Comparison of ENCODE assay signal across 9 mouse cellular contexts in genomic region chr3:102466587-102466986, GRCm38 (mm10). TPM values are rescaled to one million over a fixed set of nuclear protein-coding genes. Genes with fewer than 3 reads are reported as not detected.
A peak's percentile ranks its signal among the peaks of the same experiment; 100 is the strongest.
DNase-seq lines count a peak whose midpoint lies in the region; ATAC-seq and TF ChIP-seq lines count a peak whose summit lies in the region.
"Had no signal": no experiment of that assay in that cellular context is flagged by ENCODE, and none has a peak within 500 bp of the region (broad histone marks: within the 10 kb centered on the region; RNA-seq: fewer than 3 reads in every experiment).

No protein-coding gene starts in this region.

- no peaks in the 10 kb centered on the region for H3K9me3 ChIP-seq in neural tube, embryonic 13.5 days
- H3K9me3 ChIP-seq: liver, embryonic 15.5 days had no signal

- H3K4me2 ChIP-seq in neural tube, embryonic 13.5 days: no peak overlapping the region
- H3K4me2 ChIP-seq: liver, embryonic 15.5 days had no signal

- no peaks in the 10 kb centered on the region for H3K79me2 ChIP-seq in liver, adult 2 months (ENCODE audit: control insufficient read depth, insufficient read depth, low read length)

- no peaks in the 10 kb centered on the region for H3K27me3 ChIP-seq in thymus, adult 2 months (ENCODE audit: control insufficient read depth, insufficient read depth, low read length)
- peaks cover 8% of the 10 kb centered on the region; the same call in 1 of the 2 replicates for H3K27me3 ChIP-seq in liver, adult 2 months (ENCODE audit: control insufficient read depth, insufficient read depth, low read length)
- H3K27me3 ChIP-seq in neural tube, embryonic 13.5 days: peaks cover 47% of the 10 kb centered on the region

- ATAC-seq in neural tube, embryonic 13.5 days (ENCODE audit: low read depth): peak; percentile 61

- TF ChIP-seq POLR2A in thymus, adult 2 months (IDR thresholded peaks at IDR 0.05; ENCODE audit: control insufficient read depth, extremely low read depth, insufficient read depth, low read length, poor library complexity): no peak
- TF ChIP-seq POLR2A in liver, adult 2 months (IDR thresholded peaks at IDR 0.05; ENCODE audit: extremely low read depth, insufficient read depth, low read length): no peak

- no peaks in the 10 kb centered on the region for H3K4me1 ChIP-seq in thymus, adult 2 months (replicated peaks; ENCODE audit: control insufficient read depth, insufficient read depth, low read length)
- no peaks in the 10 kb centered on the region for H3K4me1 ChIP-seq in liver, adult 2 months (ENCODE audit: control insufficient read depth, insufficient read depth, low read length)
- peaks cover 10% of the 10 kb centered on the region for H3K4me1 ChIP-seq in neural tube, embryonic 13.5 days (replicated peaks)
- H3K4me1 ChIP-seq: liver, embryonic 15.5 days had no signal

- 38% methylated on average over 3 of the region's 3 CpGs for WGBS in thymus, adult 2 months
- WGBS in liver, adult 2 months: 26% methylated on average over 3 of the region's 3 CpGs
- WGBS in neural tube, embryonic 13.5 days: 17% methylated on average over 3 of the region's 3 CpGs

- H3K9ac ChIP-seq in liver, adult 2 months (ENCODE audit: low read depth, low read length): no peak overlapping the region
- no peak overlapping the region for H3K9ac ChIP-seq in neural tube, embryonic 13.5 days
- H3K9ac ChIP-seq: liver, embryonic 15.5 days had no signal

- peak; percentile 12 for DNase-seq in thymus, adult 2 months
- no peak for DNase-seq in thymus, adult 18-20 months
- peak; percentile 78 to 81 for DNase-seq in cerebellum, postnatal 10 days
- peak; percentile 59 to 63 for DNase-seq in frontal cortex, postnatal 25 days (ENCODE audit: low spot score in 2 of 2)
- DNase-seq in kidney, adult 8-10 months: peak; percentile 43 to 79
- DNase-seq in liver, adult 2 months (ENCODE audit: extremely low read depth, low read depth, low spot score): peak; percentile 35
- DNase-seq in natural killer cell, adult 2 months (ENCODE audit: low spot score in 2 of 2): no peak

- H3K36me3 ChIP-seq in thymus, adult 2 months (ENCODE audit: control insufficient read depth, insufficient read depth, low read length): no peaks in the 10 kb centered on the region
- H3K36me3 ChIP-seq in liver, adult 2 months (ENCODE audit: control insufficient read depth, insufficient read depth, low read length): no peaks in the 10 kb centered on the region
- no peaks in the 10 kb centered on the region for H3K36me3 ChIP-seq in neural tube, embryonic 13.5 days
- H3K36me3 ChIP-seq: liver, embryonic 15.5 days had no signal

- TF ChIP-seq CTCF in thymus, adult 2 months (IDR thresholded peaks at IDR 0.05; ENCODE audit: borderline replicate concordance, control insufficient read depth, extremely low read depth, insufficient read depth, low read length, poor library complexity): no peak
- peak; percentile 80 for TF ChIP-seq CTCF in liver, adult 2 months (IDR thresholded peaks at IDR 0.05; ENCODE audit: low read depth, low read length)

- no peak overlapping the region for H3K4me3 ChIP-seq in thymus, adult 2 months (ENCODE audit: control insufficient read depth, insufficient read depth, low read length)
- H3K4me3 ChIP-seq in liver, adult 2 months (ENCODE audit: insufficient read depth, low read depth, low read length): no peak overlapping the region
- no peak overlapping the region for H3K4me3 ChIP-seq in neural tube, embryonic 13.5 days
- H3K4me3 ChIP-seq: liver, embryonic 15.5 days had no signal

- no peak overlapping the region for H3K27ac ChIP-seq in thymus, adult 2 months (ENCODE audit: control insufficient read depth, insufficient read depth, low read length)
- no peak overlapping the region for H3K27ac ChIP-seq in liver, adult 2 months (replicated peaks; ENCODE audit: insufficient read depth, low read depth, low read length)
- no peak overlapping the region for H3K27ac ChIP-seq in neural tube, embryonic 13.5 days (replicated peaks)
- H3K27ac ChIP-seq: liver, embryonic 15.5 days had no signal

RNA-seq across cellular contexts. Expression of gene Ngf, which starts 3.1 kb away (rescaled TPM):
- polyA plus RNA-seq in thymus, adult 2 months (2012; rRNA removed): 1.0 and 2.6 TPM in 2 replicates
- 3.4 and 4.4 TPM in 2 replicates for total RNA-seq in liver, adult 2 months (2014; rRNA removed)
- 8.5 and 10.3 TPM in 2 replicates for polyA plus RNA-seq in liver, adult 2 months (2012; rRNA removed)
- polyA plus RNA-seq in neural tube, embryonic 13.5 days (2015; fragmentation: Nextera tagmentation; extraction: Ambion mirVana): 0.80 TPM in 1 of 2 replicates, not detected in the other

Comparison
In these comparisons a context has a peak if more than half of its experiments do, and no peak if none do; other contexts are left out.
1. DNase-seq: peak in thymus, adult 2 months (single experiment), cerebellum, postnatal 10 days (2 of 2), frontal cortex, postnatal 25 days (2 of 2), kidney, adult 8-10 months (2 of 2) and liver, adult 2 months (single experiment); none in thymus, adult 18-20 months (0 of 2) and natural killer cell, adult 2 months (0 of 2).